Mouse (Mus musculus) liver, embryonic 14.5 days (tissue): ENCODE measurements around the gene Foxo4. TPM values are rescaled to one million over a fixed set of nuclear protein-coding genes. Genes with fewer than 3 reads are reported as not detected.

Source experiments
- ATAC-seq: fragments of 200-750 bp; cut with Nextera tagmentation; 2 replicates; pipeline ENCODE4 v1.8.0; 2017; ENCODE audit warnings: moderate number of reproducible peaks, mild to moderate bottlenecking, moderate library complexity; ENCODE audit not compliant: insufficient read depth
- DNase-seq, 3 experiments: peaks; one replicate each; pipeline ENCODE4 v3.0.0-alpha.2; 2012 to 2013; ENCODE audit warnings: low read depth in 3 of 3, low spot score in 3 of 3
- H3K27ac ChIP-seq: fragments of 300-500 bp; sonication (generic); 2 replicates; pipeline ENCODE4 v1.5.1; 2014; ENCODE audit warnings: moderate library complexity, mild to moderate bottlenecking, control low read depth, inconsistent platforms
- H3K27me3 ChIP-seq: fragments of 300-500 bp; sonication (generic); 2 replicates; pipeline ENCODE4 v1.6.1; 2014; ENCODE audit warnings: mild to moderate bottlenecking, low read length, moderate library complexity; ENCODE audit not compliant: control insufficient read depth, insufficient read depth
- H3K36me3 ChIP-seq: fragments of 300-500 bp; sonication (generic); replicated peaks from 2 replicates; pipeline ENCODE4 v1.6.1; 2014; ENCODE audit warnings: low read depth; ENCODE audit not compliant: control insufficient read depth, insufficient read depth
- H3K4me1 ChIP-seq, 2 experiments: fragments of 200-500 bp in 1 of 2; fragments of 300-500 bp in 1 of 2; sonication (generic) in 1 of 2; replicated peaks; 2 replicates each; pipeline ENCODE4 v1.6.1; 2012 to 2014; ENCODE audit warnings: antibody characterized with exemption in 1 of 2, inconsistent platforms in 1 of 2, low read length in 1 of 2; ENCODE audit not compliant: control insufficient read depth in 2 of 2, insufficient read depth in 2 of 2
- H3K4me2 ChIP-seq: fragments of 300-500 bp; sonication (generic); 2 replicates; pipeline ENCODE4 v1.6.1; 2014; ENCODE audit warnings: low read depth, mild to moderate bottlenecking, control low read depth, moderate library complexity
- H3K4me3 ChIP-seq, 2 experiments: fragments of 200-500 bp in 1 of 2; fragments of 300-500 bp in 1 of 2; sonication (generic) in 1 of 2; 2 replicates each; pipeline ENCODE4 v1.5.1; 2012 to 2014; ENCODE audit warnings: low read depth in 2 of 2, low read length in 2 of 2, mild to moderate bottlenecking in 2 of 2, control low read depth in 1 of 2, inconsistent platforms in 1 of 2, moderate library complexity in 1 of 2; ENCODE audit not compliant: insufficient read depth in 1 of 2
- H3K9ac ChIP-seq: fragments of 300-500 bp; sonication (generic); replicated peaks from 2 replicates; pipeline ENCODE4 v1.6.1; 2014; ENCODE audit warnings: mild to moderate bottlenecking, control low read depth, moderate library complexity
- H3K9me3 ChIP-seq: fragments of 300-500 bp; sonication (generic); 2 replicates; pipeline ENCODE4 v1.6.1; 2016; ENCODE audit warnings: low read length, mixed read lengths; ENCODE audit not compliant: control insufficient read depth
- CTCF ChIP-seq: IDR thresholded peaks from 2 replicates; pipeline ENCODE4 v1.5.1; 2016; ENCODE audit warnings: antibody characterized with exemption, low read depth, control low read depth
- EP300 ChIP-seq: IDR thresholded peaks from 2 replicates; pipeline ENCODE4 v1.6.1; 2016; ENCODE audit warnings: antibody characterized with exemption, low read depth
- WGBS: fragments of 180-500 bp; shearing (Covaris S2); extraction: QIAGEN DNeasy Blood & Tissue Kit; methylation state at CpG from one replicate; pipeline ENCODE4 v1.1.7; 2014; ENCODE audit not compliant: insufficient replicate concordance; 5-methylcytosine and 5-hydroxymethylcytosine counted together
- polyA plus RNA-seq, 2 experiments: library from polyadenylated mRNA; depleted of rRNA in 1 of 2; stranded (reverse) in 1 of 2; unstranded in 1 of 2; fragments of >200 nt; fragmentation: Nextera tagmentation in 1 of 2; extraction: Ambion mirVana in 1 of 2; gene quantifications; 2 replicates each; pipeline versions ENCODE4 v1.2.1 to v1.2.3; 2012 to 2014

The Foxo4 gene
- polyA plus RNA-seq, 2 experiments, result 1.4 to 10.3 TPM

GRCm38 (mm10) chrX:101254740-101255139, 412 bp downstream of the Foxo4 start:
- H3K27me3 ChIP-seq, result no peaks in the 10 kb centered on the region
- WGBS, result 10% methylated on average over 26 of the region's 26 CpGs

GRCm38 (mm10) chrX:101256603-101257002, 2.3 kb downstream of the Foxo4 start:
- ATAC-seq, result no peak
- Histone ChIP-seq H3K9me3 (no peaks in the 10 kb centered on the region), H3K4me3 (no peak overlapping the region), H3K36me3 (no peaks in the 10 kb centered on the region), H3K4me1 (peaks cover 0 to 9% of the 10 kb centered on the region in 2 experiments; a peak in 1 of 4 replicates), H3K27ac (no peak overlapping the region), H3K27me3 (no peaks in the 10 kb centered on the region), H3K9ac (no peak overlapping the region), H3K4me2 (no peak overlapping the region)
- TF ChIP-seq CTCF (peak; percentile 49), EP300 (no peak)
- 83% methylated on average over 13 of the region's 13 CpGs for WGBS
- DNase-seq, result no peak

More at GRCm38 (mm10) chrX:101254740-101255139, 412 bp downstream of the Foxo4 start:
- H3K4me2 ChIP-seq, result peak overlapping the region; percentile 62
- no peak for TF ChIP-seq CTCF
- no peak for TF ChIP-seq EP300
- no peaks in the 10 kb centered on the region for H3K36me3 ChIP-seq
- ATAC-seq (peak; percentile 42), DNase-seq (no peak)
- peak overlapping the region; percentile 67 to 80 for H3K4me3 ChIP-seq
- H3K9me3 ChIP-seq, result no peaks in the 10 kb centered on the region
- 0 out of 4 replicates have a peak, but pooled peaks cover 0 to 7% of the 10 kb centered on the region in 2 experiments for H3K4me1 ChIP-seq
- peak overlapping the region; percentile 80 for H3K9ac ChIP-seq
- peak overlapping the region; percentile 59 for H3K27ac ChIP-seq

GRCm38 (mm10) chrX:101260441-101261325, 6.4 kb downstream of the Foxo4 start:
- TF ChIP-seq CTCF, result no peak
- DNase-seq, result no peak
- Histone ChIP-seq H3K4me3 (no peak overlapping the region), H3K9ac (no peak overlapping the region), H3K9me3 (no peaks in the 10 kb centered on the region), H3K4me2 (no peak overlapping the region), H3K4me1 (peaks cover 0 to 6% of the 10 kb centered on the region in 2 experiments; a peak in 1 of 4 replicates), H3K27me3 (no peaks in the 10 kb centered on the region), H3K36me3 (no peaks in the 10 kb centered on the region), H3K27ac (no peak overlapping the region)
- ATAC-seq, result peak; percentile 16; the same call in 1 of the 2 replicates
- 29% methylated on average over 13 of the region's 13 CpGs for WGBS

- Histone ChIP-seq H3K4me3 (no peak within 1 kb of the TSS), H3K9me3 (no peaks in the 10 kb centered on the region), H3K36me3 (no peaks in the 10 kb centered on the region), H3K27me3 (no peaks in the 10 kb centered on the region; the same call in 1 of the 2 replicates), H3K4me1 (peaks cover 0 to 11% of the 10 kb centered on the region in 2 experiments; a peak in 2 of 4 replicates), H3K9ac (no peak within 1 kb of the TSS), H3K4me2 (no peak within 1 kb of the TSS), H3K27ac (no peak within 1 kb of the TSS)
- WGBS, result 69% methylated on average over 1 of the region's 1 CpGs
- TF ChIP-seq EP300 (no peak), CTCF (no peak)
- no peak for ATAC-seq
- DNase-seq, result no peak
Measured at GRCm38 (mm10) chrX:101263892-101264291, 9.6 kb downstream of the Foxo4 start, which contains the start of gene Gm614. TSS of gene Gm614 (minus strand) at chrX:101263992.

- Histone ChIP-seq H3K27ac (no peak overlapping the region), H3K4me3 (no peak overlapping the region), H3K36me3 (no peaks in the 10 kb centered on the region), H3K27me3 (no peaks in the 10 kb centered on the region; the same call in 1 of the 2 replicates), H3K9me3 (no peaks in the 10 kb centered on the region), H3K4me2 (no peak overlapping the region), H3K4me1 (peaks cover 0 to 9% of the 10 kb centered on the region in 2 experiments; a peak in 2 of 4 replicates), H3K9ac (no peak overlapping the region)
- TF ChIP-seq CTCF (no peak), EP300 (no peak)
- ATAC-seq (no peak), DNase-seq (no peak)
- WGBS, result 78% methylated on average over 6 of the region's 6 CpGs
Measured at GRCm38 (mm10) chrX:101266631-101267030, 12.3 kb downstream of the Foxo4 start.
